ENCODE assay signal across 23 mouse cellular contexts in the genomic region with DNA sequence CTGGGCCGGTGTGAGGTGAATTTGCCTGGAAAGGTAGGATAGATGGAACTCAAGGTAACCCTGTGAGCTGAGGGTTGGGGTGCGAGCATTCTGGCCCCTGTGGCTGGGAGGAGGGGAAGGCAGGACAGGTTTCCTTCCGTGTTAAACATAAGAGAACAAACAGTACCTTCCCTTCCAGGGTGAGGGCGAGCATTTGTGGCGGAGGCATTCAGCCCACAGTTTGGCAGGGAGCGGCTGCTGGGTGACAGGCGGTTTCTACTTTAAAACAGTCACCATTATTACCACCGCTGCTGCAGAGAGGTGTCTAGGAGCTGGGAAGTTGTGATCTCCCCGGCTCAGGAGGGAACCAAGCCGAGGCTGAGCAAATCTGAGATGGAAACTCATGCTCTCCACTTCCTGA. TPM values are rescaled to one million over a fixed set of nuclear protein-coding genes. Genes with fewer than 3 reads are reported as not detected.
DNase-seq lines count a peak whose midpoint lies in the region; ATAC-seq lines count a peak whose summit lies in the region.
"Had no signal": no experiment of that assay in that cellular context is flagged by ENCODE, and none has a peak within 500 bp of the region (broad histone marks: within the 10 kb centered on the region; RNA-seq: fewer than 3 reads in every experiment).

No protein-coding gene starts in this region.

- H3K9me3 ChIP-seq in heart, embryonic 13.5 days = no peaks in the 10 kb centered on the region
- H3K9me3 ChIP-seq: embryonic facial prominence, embryonic 15.5 days; G1E; hindbrain, embryonic 12.5 days; lung, embryonic 15.5 days; midbrain, embryonic 12.5 days had no signal

- 53% methylated on average over 10 of the region's 10 CpGs for WGBS in heart, embryonic 13.5 days

- H3K4me2 ChIP-seq in heart, embryonic 13.5 days = no peak overlapping the region
- H3K4me2 ChIP-seq: embryonic facial prominence, embryonic 15.5 days; hindbrain, embryonic 12.5 days; lung, embryonic 15.5 days; midbrain, embryonic 12.5 days had no signal

- H3K27me3 ChIP-seq in heart, embryonic 13.5 days (replicated peaks) = peaks cover 5% of the 10 kb centered on the region; the same call in 1 of the 2 replicates

- intact Hi-C loops in heart, postnatal 14 days (cut with DNase I) = no loop called here

- peak overlapping the region; percentile 10; the same call in 1 of the 2 replicates for H3K27ac ChIP-seq in heart, embryonic 13.5 days (replicated peaks)
- H3K27ac ChIP-seq: embryonic facial prominence, embryonic 15.5 days; hindbrain, embryonic 12.5 days; liver, embryonic 14.5 days; lung, embryonic 15.5 days; midbrain, embryonic 12.5 days had no signal

- ATAC-seq in heart, embryonic 13.5 days (ENCODE audit: extremely low read depth, insufficient number of reproducible peaks, low FRiP score, low TSS enrichment) = no peak
- ATAC-seq: activated CD4-positive, CD25-positive, alpha-beta regulatory T cell, adult 4 months had no signal

- no peaks in the 10 kb centered on the region for H3K36me3 ChIP-seq in heart, embryonic 13.5 days
- H3K36me3 ChIP-seq: embryonic facial prominence, embryonic 15.5 days; G1E; hindbrain, embryonic 12.5 days; lung, embryonic 15.5 days; midbrain, embryonic 12.5 days had no signal

- peaks cover 68% of the 10 kb centered on the region for H3K4me1 ChIP-seq in heart, embryonic 13.5 days

- DNase-seq in frontal cortex, postnatal 36 days (ENCODE audit: low spot score in 2 of 2) = peak; percentile 46 to 56
- DNase-seq in frontal cortex, postnatal 14 days (ENCODE audit: low spot score in 2 of 2) = no peak
- no peak for DNase-seq in heart, postnatal 14 days
- peak; percentile 67 for DNase-seq in right cerebral cortex, adult 18-20 months
- DNase-seq in right cerebral cortex, postnatal 25 days = no peak
- no peak for DNase-seq in kidney, postnatal 36 days
- DNase-seq: adrenal gland, postnatal 25 days; cerebellum, adult 18-20 months; cerebellum, postnatal 25 days; kidney, adult 2 months; kidney, postnatal 10 days; lung, postnatal 4 days; thymus, postnatal 36 days had no signal

- no peak overlapping the region for H3K4me3 ChIP-seq in heart, embryonic 13.5 days
- H3K4me3 ChIP-seq: embryonic facial prominence, embryonic 15.5 days; hindbrain, embryonic 12.5 days; lung, embryonic 15.5 days; midbrain, embryonic 12.5 days had no signal

- peak overlapping the region; percentile 5 for H3K9ac ChIP-seq in heart, embryonic 13.5 days
- H3K9ac ChIP-seq: embryonic facial prominence, embryonic 15.5 days; hindbrain, embryonic 12.5 days; liver, embryonic 14.5 days; lung, embryonic 15.5 days; midbrain, embryonic 12.5 days had no signal

RNA-seq across cellular contexts. Expression of gene Ercc1, which starts 7.5 kb away (rescaled TPM):
- 62.6 and 62.7 TPM in 2 replicates for polyA plus RNA-seq in heart, embryonic 13.5 days (2015; fragmentation: Nextera tagmentation; extraction: Ambion mirVana)
- 10 to 100 TPM; 41.1 to 48.0 TPM for total RNA-seq in heart, postnatal 14 days (2021)

RNA-seq across cellular contexts. Expression of gene Cd3eap, which starts 22.2 kb away (rescaled TPM):
- polyA plus RNA-seq in heart, embryonic 13.5 days (2015; fragmentation: Nextera tagmentation; extraction: Ambion mirVana) = 17.4 and 19.8 TPM in 2 replicates
- total RNA-seq in heart, postnatal 14 days (2021) = 1 to 10 TPM; 6.5 to 9.4 TPM

RNA-seq across cellular contexts. Expression of gene Ppp1r13l, which starts 22.4 kb away (rescaled TPM):
- polyA plus RNA-seq in heart, embryonic 13.5 days (2015; fragmentation: Nextera tagmentation; extraction: Ambion mirVana) = 12.8 and 13.0 TPM in 2 replicates
- 10 to 100 TPM; 25.0 to 28.4 TPM for total RNA-seq in heart, postnatal 14 days (2021)
- total RNA-seq: monocyte, adult 5-6 weeks had no signal

RNA-seq across cellular contexts. Expression of gene Fosb, which starts 27.3 kb away (rescaled TPM):
- polyA plus RNA-seq in heart, embryonic 13.5 days (2015; fragmentation: Nextera tagmentation; extraction: Ambion mirVana) = 0.14 and 0.16 TPM in 2 replicates
- total RNA-seq in heart, postnatal 14 days (2021) = 1 to 10 TPM in 1 of 2 experiments, under 1 TPM in 1; 0.60 to 1.2 TPM
- polyA plus RNA-seq: hindbrain, embryonic 12.5 days; neural tube, embryonic 11.5 days had no signal

RNA-seq across cellular contexts. Expression of gene Ercc2, which starts 44.7 kb away (rescaled TPM):
- 11.8 and 12.2 TPM in 2 replicates for polyA plus RNA-seq in heart, embryonic 13.5 days (2015; fragmentation: Nextera tagmentation; extraction: Ambion mirVana)
- 10 to 100 TPM; 12.4 to 15.7 TPM for total RNA-seq in heart, postnatal 14 days (2021)

Comparison
In these comparisons a context has a peak if more than half of its experiments do, and no peak if none do; other contexts are left out.
1. DNase-seq: peak in frontal cortex, postnatal 36 days (2 of 2) and right cerebral cortex, adult 18-20 months (single experiment); none in frontal cortex, postnatal 14 days (0 of 2), heart, postnatal 14 days (0 of 2), right cerebral cortex, postnatal 25 days (single experiment) and kidney, postnatal 36 days (0 of 2).